Mouse (Mus musculus) CH12.LX (cell line): ENCODE measurements around the gene Ntrk3.

Experiments
- CHD1 ChIP-seq: IDR thresholded peaks from 2 replicates; pipeline ENCODE4 v1.6.1; 2012; ENCODE audit warnings: low read depth, low read length, improper control_type of control experiment, inconsistent platforms
- CTCF ChIP-seq, 2 experiments: IDR thresholded peaks in 1 of 2; conservative IDR thresholded peaks in 1 of 2; 2 replicates each; pipeline ENCODE4 v1.5.1; 2011 to 2012; ENCODE audit warnings: low read depth in 2 of 2, low read length in 2 of 2, improper control_type of control experiment in 1 of 2, inconsistent platforms in 1 of 2, mild to moderate bottlenecking in 1 of 2, moderate library complexity in 1 of 2
- MAFK ChIP-seq: IDR thresholded peaks from 2 replicates; pipeline ENCODE4 v1.6.1; 2011; ENCODE audit warnings: low read length, improper control_type of control experiment; ENCODE audit not compliant: insufficient replicate concordance
- NRF1 ChIP-seq: IDR thresholded peaks from 2 replicates; pipeline ENCODE4 v1.6.1; 2014; ENCODE audit warnings: low read depth, mild to moderate bottlenecking, inconsistent platforms, low read length, improper control_type of control experiment, moderate library complexity
- POLR2AphosphoS2 ChIP-seq: IDR thresholded peaks from 2 replicates; pipeline ENCODE4 v1.6.1; 2011; ENCODE audit warnings: low read depth, low read length, improper control_type of control experiment
- USF1 ChIP-seq: IDR thresholded peaks from 2 replicates; pipeline ENCODE4 v1.6.1; 2014; ENCODE audit warnings: low read depth, mild to moderate bottlenecking, inconsistent platforms, low read length, improper control_type of control experiment

- TF ChIP-seq MAFK = no peak
- no peak for TF ChIP-seq NRF1
- no peak for TF ChIP-seq CTCF (conservative IDR thresholded peaks at IDR 0.05 in 1 of 2, IDR thresholded peaks at IDR 0.05 in 1 of 2; ENCODE audit: low read depth in 2 of 2, low read length in 2 of 2)
- TF ChIP-seq USF1 = no peak
- TF ChIP-seq POLR2AphosphoS2 = no peak
- TF ChIP-seq CHD1 = no peak
These were observed 16.1 kb upstream of the Ntrk3 start for GRCm38 (mm10) chr7:78753752-78754457.
